Mouse (Mus musculus): Measurements from ENCODE around the gene 0610009B22Rik. TPM values are rescaled to one million over a fixed set of nuclear protein-coding genes. Genes with fewer than 3 reads are reported as not detected.
"Not testable (repeated sequence)": the region's sequence is repeated elsewhere in the genome, so short reads cannot be mapped to it uniquely, and the experiment has no call there.

The 0610009B22Rik gene
- 27.9 TPM for polyA plus RNA-seq (2012; fragmentation: generic; extraction: Trizol)

DNA sequence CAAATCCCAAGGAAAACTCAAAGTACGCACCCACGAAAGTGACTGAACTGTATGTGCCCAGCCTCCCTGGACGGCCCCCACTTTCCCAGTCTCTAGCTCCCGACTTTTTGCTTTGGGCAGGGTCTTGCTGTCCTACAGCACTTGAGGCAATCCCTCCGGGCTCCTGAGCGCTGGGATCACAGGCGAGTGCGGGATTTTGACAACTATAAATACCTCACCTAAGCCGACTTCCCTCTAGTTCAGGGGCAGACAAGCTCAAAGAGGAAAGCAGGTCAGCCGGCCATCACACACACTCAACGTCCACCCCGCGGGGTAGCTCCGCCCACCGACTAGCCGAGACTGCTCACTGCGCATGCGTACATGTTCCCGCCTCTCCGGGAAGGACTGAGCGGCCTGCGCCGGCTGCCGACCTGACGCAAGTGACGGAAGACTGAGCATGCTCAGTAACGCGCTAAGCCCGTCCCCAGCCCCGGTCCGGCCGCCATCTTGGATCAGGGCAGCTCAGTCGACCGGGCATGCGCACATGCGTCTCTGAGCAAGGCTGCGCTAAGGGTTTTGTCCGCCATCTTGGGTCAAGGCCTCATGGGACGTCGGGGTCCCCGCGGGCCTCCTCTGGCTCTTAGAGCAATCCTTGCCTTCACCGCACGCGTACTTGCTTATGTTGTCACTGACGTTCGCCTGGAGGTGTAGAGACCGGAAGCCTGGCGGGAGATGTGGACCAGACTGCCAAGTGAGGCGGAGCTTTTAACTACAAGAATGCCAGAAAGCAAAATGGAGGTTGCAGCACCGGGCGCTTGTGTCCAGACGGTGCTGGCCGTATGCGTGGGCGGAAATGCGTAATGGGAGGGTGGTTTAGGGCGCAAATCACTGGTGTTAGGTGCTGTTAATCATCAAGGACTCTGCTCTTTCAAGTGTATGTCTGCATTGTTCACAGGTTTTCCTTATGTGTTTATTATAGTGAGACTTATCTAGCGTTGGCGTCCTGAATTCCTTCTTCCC is at the start of gene 0610009B22Rik:
0610009B22Rik (minus strand) TSS at position 545 of the 999 bp plus-strand sequence.
- H3K36me3 ChIP-seq (ENCODE audit: control insufficient read depth, insufficient read depth), result no peaks in the 10 kb centered on the region
- H3K4me2 ChIP-seq (ENCODE audit: low read depth), result peak within 1 kb of the TSS; percentile 80
- peak within 1 kb of the TSS; percentile 4 for H3ac ChIP-seq (ENCODE audit: control insufficient read depth, insufficient read length)
- H3K27me3 ChIP-seq (ENCODE audit: control insufficient read depth, insufficient read depth, insufficient read length), result no peaks in the 10 kb centered on the region
- peak within 1 kb of the TSS; percentile 74 for H3K4me3 ChIP-seq
- TF ChIP-seq MAX (IDR thresholded peaks at IDR 0.05; ENCODE audit: low read depth) (no peak), USF1 (IDR thresholded peaks at IDR 0.05; ENCODE audit: low read depth) (no peak), E2F4 (IDR thresholded peaks at IDR 0.05; ENCODE audit: insufficient read depth) (peak; percentile 43), REST (IDR thresholded peaks at IDR 0.05; ENCODE audit: insufficient read depth, insufficient read length) (no peak), SRF (IDR thresholded peaks at IDR 0.05; ENCODE audit: control insufficient read depth, insufficient read length, low read depth) (peak; percentile 68), POLR2AphosphoS2 (IDR thresholded peaks at IDR 0.05; ENCODE audit: insufficient read length, low read depth) (peak; percentile 99), MYOD1 (IDR thresholded peaks at IDR 0.05; ENCODE audit: control insufficient read depth in 1 of 3, insufficient read length in 2 of 3, low read depth in 2 of 3) (peak in 2 of 3 experiments; percentile 23 to 28), TCF12 (IDR thresholded peaks at IDR 0.05; ENCODE audit: insufficient read depth, poor library complexity, severe bottlenecking) (no peak), MYOG (IDR thresholded peaks at IDR 0.05; ENCODE audit: control insufficient read depth in 1 of 3, insufficient read depth in 1 of 3, insufficient read length in 2 of 3, low read depth in 2 of 3) (peak in 1 of 3 experiments; percentile 12), TCF3 (IDR thresholded peaks at IDR 0.05; ENCODE audit: insufficient read length, low read depth) (no peak), CEBPB (IDR thresholded peaks at IDR 0.05; ENCODE audit: insufficient read depth, poor library complexity, severe bottlenecking) (no peak), POLR2A (IDR thresholded peaks at IDR 0.05; ENCODE audit: insufficient read length, low read depth) (peak; percentile 95)
- peaks cover 17% of the 10 kb centered on the region for H3K79me2 ChIP-seq (ENCODE audit: control insufficient read depth, insufficient read depth)

DNA sequence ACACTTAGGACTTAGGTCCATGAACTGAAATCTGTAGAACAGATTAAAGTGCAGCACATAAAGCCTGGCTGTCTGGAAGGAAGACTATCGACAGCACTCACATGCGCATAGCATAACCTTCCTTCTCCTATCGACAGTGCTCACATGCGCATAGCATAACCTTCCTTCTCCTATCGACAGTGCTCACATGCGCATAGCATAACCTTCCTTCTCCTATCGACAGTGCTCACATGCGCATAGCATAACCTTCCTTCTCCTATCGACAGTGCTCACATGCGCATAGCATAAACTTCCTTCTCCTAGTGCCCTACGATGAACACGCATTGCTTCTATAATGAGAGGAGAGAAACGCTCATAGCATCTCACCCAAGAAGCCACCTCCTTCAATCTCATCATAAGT is 45.5 kb upstream of the 0610009B22Rik start:
- not testable (repeated sequence) for H3ac ChIP-seq (ENCODE audit: control insufficient read depth, insufficient read length); H3K27me3 ChIP-seq (ENCODE audit: control insufficient read depth, insufficient read depth, insufficient read length); H3K4me3 ChIP-seq; H3K4me2 ChIP-seq (ENCODE audit: low read depth)
- Histone ChIP-seq H3K79me2 (ENCODE audit: control insufficient read depth, insufficient read depth) (peaks cover 10% of the 10 kb centered on the region), H3K36me3 (ENCODE audit: control insufficient read depth, insufficient read depth) (peaks cover 33% of the 10 kb centered on the region)

DNA sequence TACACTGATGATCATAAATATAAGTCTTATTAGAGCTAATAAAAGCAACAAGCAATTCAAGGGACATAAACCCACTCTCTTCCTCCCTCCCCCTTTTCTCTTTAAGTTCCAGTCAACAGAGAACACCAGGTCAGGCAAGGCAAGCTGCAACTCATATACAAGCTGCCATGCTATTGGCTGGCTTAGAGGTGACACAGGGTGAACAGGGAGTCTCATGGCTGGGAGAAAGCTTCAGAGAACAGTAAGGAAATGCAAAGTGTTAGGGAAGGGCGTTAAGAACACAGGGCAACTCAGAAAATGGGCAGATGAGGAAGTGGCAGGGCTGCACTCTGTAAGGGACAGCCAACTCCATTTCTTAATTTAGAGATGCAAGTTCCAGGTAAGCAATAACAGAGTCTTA is 44.2 kb upstream of the 0610009B22Rik start:
- H3K4me2 ChIP-seq (ENCODE audit: low read depth), result no peak overlapping the region
- H3K36me3 ChIP-seq (ENCODE audit: control insufficient read depth, insufficient read depth), result peaks cover 33% of the 10 kb centered on the region
- no peak overlapping the region for H3K4me3 ChIP-seq
- H3K27me3 ChIP-seq (ENCODE audit: control insufficient read depth, insufficient read depth, insufficient read length), result no peaks in the 10 kb centered on the region
- no peak overlapping the region for H3ac ChIP-seq (ENCODE audit: control insufficient read depth, insufficient read length)
- TF ChIP-seq TCF3 (IDR thresholded peaks at IDR 0.05; ENCODE audit: insufficient read length, low read depth) (no peak), SRF (IDR thresholded peaks at IDR 0.05; ENCODE audit: control insufficient read depth, insufficient read length, low read depth) (no peak), POLR2A (IDR thresholded peaks at IDR 0.05; ENCODE audit: insufficient read length, low read depth) (no peak), POLR2AphosphoS2 (IDR thresholded peaks at IDR 0.05; ENCODE audit: insufficient read length, low read depth) (no peak), REST (IDR thresholded peaks at IDR 0.05; ENCODE audit: insufficient read depth, insufficient read length) (no peak), MYOG (IDR thresholded peaks at IDR 0.05; ENCODE audit: control insufficient read depth in 1 of 3, insufficient read depth in 1 of 3, insufficient read length in 2 of 3, low read depth in 2 of 3) (no peak), CEBPB (IDR thresholded peaks at IDR 0.05; ENCODE audit: insufficient read depth, poor library complexity, severe bottlenecking) (no peak)
- H3K79me2 ChIP-seq (ENCODE audit: control insufficient read depth, insufficient read depth), result peaks cover 8% of the 10 kb centered on the region

DNA sequence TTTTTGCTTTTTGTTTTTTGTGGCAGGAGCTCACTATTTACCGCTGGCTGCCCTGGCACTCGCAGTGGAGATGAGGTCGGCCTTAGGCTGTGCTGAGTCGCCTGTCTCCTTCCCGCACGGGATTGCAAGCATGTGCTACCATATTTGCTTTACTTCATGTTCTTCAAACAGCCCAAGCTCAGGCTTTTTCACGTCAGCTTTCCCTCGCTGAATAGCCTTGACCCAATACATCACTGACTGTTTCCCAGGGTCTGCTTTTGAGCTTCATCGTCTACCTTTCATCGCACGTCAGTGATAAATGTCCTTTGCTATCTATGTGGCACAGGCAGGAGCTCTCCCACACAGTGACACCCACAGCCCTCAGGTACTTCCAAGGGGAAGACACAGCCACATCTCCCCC is 32.4 kb upstream of the 0610009B22Rik start:
- H3K4me3 ChIP-seq, result no peak overlapping the region
- no peak overlapping the region for H3K4me2 ChIP-seq (ENCODE audit: low read depth)
- H3K27me3 ChIP-seq (ENCODE audit: control insufficient read depth, insufficient read depth, insufficient read length), result no peaks in the 10 kb centered on the region
- H3ac ChIP-seq (ENCODE audit: control insufficient read depth, insufficient read length), result no peak overlapping the region
- H3K36me3 ChIP-seq (ENCODE audit: control insufficient read depth, insufficient read depth), result peaks cover 34% of the 10 kb centered on the region
- no peaks in the 10 kb centered on the region for H3K79me2 ChIP-seq (ENCODE audit: control insufficient read depth, insufficient read depth)
- TF ChIP-seq SRF (IDR thresholded peaks at IDR 0.05; ENCODE audit: control insufficient read depth, insufficient read length, low read depth), result no peak
- TF ChIP-seq MAX (IDR thresholded peaks at IDR 0.05; ENCODE audit: low read depth), result no peak
- TF ChIP-seq MYOD1 (IDR thresholded peaks at IDR 0.05; ENCODE audit: control insufficient read depth in 1 of 3, insufficient read length in 2 of 3, low read depth in 2 of 3), result no peak
- no peak for TF ChIP-seq POLR2A (IDR thresholded peaks at IDR 0.05; ENCODE audit: insufficient read length, low read depth)

DNA sequence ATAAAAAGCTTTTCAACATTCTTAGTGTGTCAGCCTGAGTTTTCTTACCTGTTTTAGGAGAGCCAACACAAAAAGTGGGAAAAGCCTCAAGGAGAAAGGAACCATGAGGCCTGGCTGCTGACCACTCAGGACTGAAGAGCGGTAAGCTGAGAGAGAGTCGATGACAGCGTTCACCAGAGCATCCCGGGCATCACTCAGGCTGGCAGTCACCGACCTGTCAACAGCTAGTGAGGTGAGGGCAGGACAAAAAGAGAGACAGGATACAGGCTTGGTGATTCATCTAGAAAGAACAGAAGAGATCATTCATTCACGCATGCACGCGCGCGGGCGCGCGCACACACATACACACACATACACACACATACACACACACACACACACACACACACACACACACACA is 18.4 kb upstream of the 0610009B22Rik start:
- H3K36me3 ChIP-seq (ENCODE audit: control insufficient read depth, insufficient read depth), result peaks cover 37% of the 10 kb centered on the region
- H3K4me3 ChIP-seq, result no peak overlapping the region
- H3K27me3 ChIP-seq (ENCODE audit: control insufficient read depth, insufficient read depth, insufficient read length), result no peaks in the 10 kb centered on the region
- H3ac ChIP-seq (ENCODE audit: control insufficient read depth, insufficient read length), result no peak overlapping the region
- no peak overlapping the region for H3K4me2 ChIP-seq (ENCODE audit: low read depth)
- TF ChIP-seq USF1 (IDR thresholded peaks at IDR 0.05; ENCODE audit: low read depth), result no peak
- no peak for TF ChIP-seq TCF12 (IDR thresholded peaks at IDR 0.05; ENCODE audit: insufficient read depth, poor library complexity, severe bottlenecking)
- no peak for TF ChIP-seq REST (IDR thresholded peaks at IDR 0.05; ENCODE audit: insufficient read depth, insufficient read length)
- TF ChIP-seq POLR2AphosphoS2 (IDR thresholded peaks at IDR 0.05; ENCODE audit: insufficient read length, low read depth), result no peak
- no peak for TF ChIP-seq MAX (IDR thresholded peaks at IDR 0.05; ENCODE audit: low read depth)
- TF ChIP-seq POLR2A (IDR thresholded peaks at IDR 0.05; ENCODE audit: insufficient read length, low read depth), result no peak
- TF ChIP-seq CEBPB (IDR thresholded peaks at IDR 0.05; ENCODE audit: insufficient read depth, poor library complexity, severe bottlenecking), result no peak
- no peak for TF ChIP-seq MYOD1 (IDR thresholded peaks at IDR 0.05; ENCODE audit: control insufficient read depth in 1 of 3, insufficient read length in 2 of 3, low read depth in 2 of 3)
- no peak for TF ChIP-seq TCF3 (IDR thresholded peaks at IDR 0.05; ENCODE audit: insufficient read length, low read depth)
- TF ChIP-seq SRF (IDR thresholded peaks at IDR 0.05; ENCODE audit: control insufficient read depth, insufficient read length, low read depth), result no peak
- TF ChIP-seq MYOG (IDR thresholded peaks at IDR 0.05; ENCODE audit: control insufficient read depth in 1 of 3, insufficient read depth in 1 of 3, insufficient read length in 2 of 3, low read depth in 2 of 3), result no peak
- no peak for TF ChIP-seq E2F4 (IDR thresholded peaks at IDR 0.05; ENCODE audit: insufficient read depth)
- H3K79me2 ChIP-seq (ENCODE audit: control insufficient read depth, insufficient read depth), result no peaks in the 10 kb centered on the region
